Mouse (Mus musculus): ENCODE data around the gene Oser1. TPM values are rescaled to one million over a fixed set of nuclear protein-coding genes. Genes with fewer than 3 reads are reported as not detected.
A peak's percentile ranks its signal among the peaks of the same experiment; 100 is the strongest.

The Oser1 gene
- total RNA-seq (2014; rRNA removed): 25.2 and 26.6 TPM in 2 replicates
- 52.4 and 57.3 TPM in 2 replicates for polyA plus RNA-seq (2015; fragmentation: Nextera tagmentation; extraction: Ambion mirVana)

DNA sequence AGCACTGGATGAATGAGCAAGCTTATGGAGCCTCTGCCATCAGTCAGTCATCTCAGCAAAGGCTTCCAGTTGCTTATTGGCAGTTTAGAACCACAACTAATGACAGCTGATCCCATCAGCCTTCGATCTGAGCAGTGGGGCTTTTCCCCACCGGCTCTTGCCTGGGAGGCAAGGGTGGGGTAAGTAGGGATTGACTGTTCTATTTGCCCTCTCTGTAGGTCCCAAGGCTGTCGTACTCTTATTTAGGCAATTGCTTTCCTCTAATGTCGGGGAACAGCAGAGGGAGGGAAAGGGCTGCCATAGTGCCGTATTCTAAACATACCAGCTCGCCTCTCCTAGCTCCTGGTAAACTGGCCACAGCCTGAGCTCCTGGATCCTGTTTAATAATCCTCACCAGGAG lies at the start of gene Oser1:
Oser1 (minus strand) TSS at position 101 of the 400 bp plus-strand sequence.
- no peaks in the 10 kb centered on the region for H3K9me3 ChIP-seq (ENCODE audit: low read length)
- H3K9ac ChIP-seq: no peak within 1 kb of the TSS
- 0 out of 2 replicates have a peak, but pooled peaks cover 4% of the 10 kb centered on the region for H3K36me3 ChIP-seq (ENCODE audit: insufficient read depth)
- H3K4me3 ChIP-seq (ENCODE audit: low read depth, low read length): no peak within 1 kb of the TSS
- TF ChIP-seq CTCF (IDR thresholded peaks at IDR 0.05; ENCODE audit: low read depth): no peak
- no peaks in the 10 kb centered on the region for H3K27me3 ChIP-seq (ENCODE audit: insufficient read depth, low read length)
- H3K27ac ChIP-seq (ENCODE audit: low read depth, low read length): no peak within 1 kb of the TSS
- no peak for ATAC-seq
- 86% methylated on average over 6 of the region's 6 CpGs for WGBS
- H3K4me1 ChIP-seq (ENCODE audit: insufficient read depth): peaks cover 10% of the 10 kb centered on the region
- no peak for DNase-seq
- H3K4me2 ChIP-seq (ENCODE audit: low read depth): no peak within 1 kb of the TSS

GRCm38 (mm10) chr2:163472466-163472851 lies 48.0 kb upstream of the Oser1 start, which contains the start of gene Fitm2:
TSS of gene Fitm2 (minus strand) at chr2:163472629.
- peak within 1 kb of the TSS; percentile 81 for H3K9ac ChIP-seq
- H3K9me3 ChIP-seq (ENCODE audit: low read length): no peaks in the 10 kb centered on the region
- no peaks in the 10 kb centered on the region for H3K27me3 ChIP-seq (ENCODE audit: insufficient read depth, low read length)
- H3K4me1 ChIP-seq (ENCODE audit: insufficient read depth): peaks cover 5% of the 10 kb centered on the region; the same call in 1 of the 2 replicates
- H3K4me2 ChIP-seq (ENCODE audit: low read depth): peak within 1 kb of the TSS; percentile 77
- peak within 1 kb of the TSS; percentile 71 for H3K27ac ChIP-seq (ENCODE audit: low read depth, low read length)
- H3K36me3 ChIP-seq (ENCODE audit: insufficient read depth): peaks cover 21% of the 10 kb centered on the region
- peak; percentile 100 for TF ChIP-seq CTCF (IDR thresholded peaks at IDR 0.05; ENCODE audit: low read depth)
- under 1% methylated on average over 30 of the region's 30 CpGs for WGBS
- ATAC-seq (peak; percentile 95), DNase-seq (peak; percentile 98)
- H3K4me3 ChIP-seq (ENCODE audit: low read depth, low read length): peak within 1 kb of the TSS; percentile 91

DNA sequence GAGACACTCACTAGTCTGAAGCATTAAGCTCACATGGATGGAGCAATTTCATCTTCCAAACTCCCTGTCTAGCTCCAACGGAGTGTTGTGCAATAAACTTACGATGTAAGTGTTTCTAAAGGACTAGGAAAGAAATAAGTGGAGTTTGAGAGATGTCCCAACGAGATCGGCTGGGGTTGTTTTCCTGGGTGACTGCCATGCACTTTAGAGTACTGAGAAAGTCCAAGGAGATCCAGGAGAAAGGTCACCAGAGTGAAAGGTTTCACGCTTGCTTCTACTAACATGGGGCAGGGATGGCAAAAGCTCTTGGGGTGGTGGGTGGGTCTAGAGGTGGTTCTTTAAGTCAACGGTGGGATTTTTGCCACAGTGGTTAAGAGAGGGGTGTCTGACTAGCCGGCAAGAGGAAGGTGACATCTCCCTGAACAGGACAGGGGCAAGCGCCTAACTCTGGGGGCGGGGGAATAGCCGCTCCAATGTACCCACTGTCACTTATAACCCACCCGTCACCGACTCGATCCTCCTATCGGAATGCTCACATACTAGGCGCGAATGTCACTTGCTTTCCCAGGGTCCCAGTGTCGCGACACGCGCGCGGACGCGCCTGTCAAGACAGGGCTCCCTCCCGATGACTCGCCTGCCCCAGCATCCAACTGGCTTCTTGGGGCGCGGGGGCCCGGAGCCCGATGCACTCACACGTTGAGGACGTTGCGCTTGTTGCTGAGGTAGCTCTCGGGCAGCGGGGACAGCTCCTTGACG lies 47.4 kb upstream of the Oser1 start:
- DNase-seq: no peak
- Histone ChIP-seq H3K27me3 (ENCODE audit: insufficient read depth, low read length) (no peaks in the 10 kb centered on the region), H3K27ac (ENCODE audit: low read depth, low read length) (peak overlapping the region; percentile 71), H3K36me3 (ENCODE audit: insufficient read depth) (peaks cover 24% of the 10 kb centered on the region), H3K4me3 (ENCODE audit: low read depth, low read length) (peak overlapping the region; percentile 91), H3K4me2 (ENCODE audit: low read depth) (peak overlapping the region; percentile 77), H3K9ac (peak overlapping the region; percentile 81), H3K4me1 (ENCODE audit: insufficient read depth) (peaks cover 5% of the 10 kb centered on the region; the same call in 1 of the 2 replicates), H3K9me3 (ENCODE audit: low read length) (no peaks in the 10 kb centered on the region)
- TF ChIP-seq CTCF (IDR thresholded peaks at IDR 0.05; ENCODE audit: low read depth): no peak
- 5% methylated on average over 36 of the region's 36 CpGs for WGBS
- ATAC-seq: peak; percentile 84

DNA sequence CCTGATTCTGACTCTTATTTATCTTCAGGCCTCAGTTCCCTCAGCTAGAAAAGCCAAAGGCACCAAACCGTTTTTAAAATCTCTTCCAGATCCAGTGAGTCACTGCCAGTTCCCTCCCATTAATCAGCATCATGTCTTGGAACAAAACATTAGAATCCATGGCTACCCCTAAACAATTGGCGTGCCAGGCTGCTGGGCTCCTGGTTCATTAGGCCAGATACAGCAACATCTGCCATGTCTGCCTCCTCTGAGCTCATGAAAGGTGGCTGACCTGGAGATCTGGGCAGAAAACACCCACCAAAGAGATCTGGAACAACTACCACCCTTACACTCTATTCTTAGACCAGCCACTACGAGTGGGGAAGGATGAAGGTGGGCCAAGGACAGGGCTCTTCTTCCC lies 46.6 kb upstream of the Oser1 start:
- H3K36me3 ChIP-seq (ENCODE audit: insufficient read depth): peaks cover 28% of the 10 kb centered on the region
- no peak for ATAC-seq
- no peak for DNase-seq
- no peak overlapping the region for H3K4me3 ChIP-seq (ENCODE audit: low read depth, low read length)
- no peak overlapping the region for H3K27ac ChIP-seq (ENCODE audit: low read depth, low read length)
- H3K27me3 ChIP-seq (ENCODE audit: insufficient read depth, low read length): no peaks in the 10 kb centered on the region
- H3K4me1 ChIP-seq (ENCODE audit: insufficient read depth): peaks cover 5% of the 10 kb centered on the region; the same call in 1 of the 2 replicates
- H3K9me3 ChIP-seq (ENCODE audit: low read length): no peaks in the 10 kb centered on the region
- no peak overlapping the region for H3K9ac ChIP-seq
- TF ChIP-seq CTCF (IDR thresholded peaks at IDR 0.05; ENCODE audit: low read depth): no peak
- 56% methylated on average over 3 of the region's 3 CpGs for WGBS
- H3K4me2 ChIP-seq (ENCODE audit: low read depth): peak overlapping the region; percentile 77

- Histone ChIP-seq H3K27ac (ENCODE audit: low read depth, low read length) (no peak overlapping the region), H3K36me3 (ENCODE audit: insufficient read depth) (peaks cover 28% of the 10 kb centered on the region), H3K27me3 (ENCODE audit: insufficient read depth, low read length) (no peaks in the 10 kb centered on the region), H3K4me1 (ENCODE audit: insufficient read depth) (peaks cover 5% of the 10 kb centered on the region; the same call in 1 of the 2 replicates), H3K4me2 (ENCODE audit: low read depth) (no peak overlapping the region), H3K9me3 (ENCODE audit: low read length) (no peaks in the 10 kb centered on the region), H3K9ac (no peak overlapping the region), H3K4me3 (ENCODE audit: low read depth, low read length) (no peak overlapping the region)
- ATAC-seq (no peak), DNase-seq (no peak)
- TF ChIP-seq CTCF (IDR thresholded peaks at IDR 0.05; ENCODE audit: low read depth): no peak
- WGBS: 96% methylated on average over 15 of the region's 15 CpGs
These were observed 45.2 kb upstream of the Oser1 start for GRCm38 (mm10) chr2:163469711-163470110.

GRCm38 (mm10) chr2:163468866-163469265 lies 44.4 kb upstream of the Oser1 start:
- Histone ChIP-seq H3K9ac (no peak overlapping the region), H3K27ac (ENCODE audit: low read depth, low read length) (no peak overlapping the region), H3K4me1 (ENCODE audit: insufficient read depth) (peaks cover 5% of the 10 kb centered on the region; the same call in 1 of the 2 replicates), H3K4me2 (ENCODE audit: low read depth) (no peak overlapping the region), H3K27me3 (ENCODE audit: insufficient read depth, low read length) (no peaks in the 10 kb centered on the region), H3K4me3 (ENCODE audit: low read depth, low read length) (no peak overlapping the region), H3K9me3 (ENCODE audit: low read length) (no peaks in the 10 kb centered on the region), H3K36me3 (ENCODE audit: insufficient read depth) (peaks cover 28% of the 10 kb centered on the region)
- no peak for DNase-seq
- no peak for TF ChIP-seq CTCF (IDR thresholded peaks at IDR 0.05; ENCODE audit: low read depth)
- ATAC-seq: no peak
- 96% methylated on average over 6 of the region's 6 CpGs for WGBS

DNA sequence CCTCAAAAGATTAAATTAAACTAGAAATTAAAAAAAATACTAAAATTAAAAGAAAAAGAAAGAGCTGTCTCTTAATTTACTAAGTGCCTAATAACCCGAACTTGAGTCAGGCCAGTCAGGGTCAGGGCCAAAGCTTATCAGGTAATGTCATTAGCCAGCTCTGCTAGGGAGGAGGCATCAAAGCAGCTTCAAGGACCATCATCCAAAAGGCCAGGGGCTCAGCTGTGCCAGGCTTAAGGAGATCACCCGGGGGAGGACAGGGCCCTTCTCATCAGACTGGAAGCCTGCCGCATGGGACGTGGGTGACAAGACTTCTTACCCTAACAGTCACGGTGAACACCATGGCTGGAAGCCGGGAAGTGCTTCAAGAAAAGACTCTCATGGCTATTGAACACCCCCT lies 43.1 kb upstream of the Oser1 start:
- no peaks in the 10 kb centered on the region for H3K9me3 ChIP-seq (ENCODE audit: low read length)
- H3K27ac ChIP-seq (ENCODE audit: low read depth, low read length): no peak overlapping the region
- H3K27me3 ChIP-seq (ENCODE audit: insufficient read depth, low read length): no peaks in the 10 kb centered on the region
- TF ChIP-seq CTCF (IDR thresholded peaks at IDR 0.05; ENCODE audit: low read depth): no peak
- peaks cover 5% of the 10 kb centered on the region; the same call in 1 of the 2 replicates for H3K4me1 ChIP-seq (ENCODE audit: insufficient read depth)
- no peak for ATAC-seq
- H3K4me2 ChIP-seq (ENCODE audit: low read depth): no peak overlapping the region
- H3K9ac ChIP-seq: no peak overlapping the region
- WGBS: 93% methylated on average over 6 of the region's 6 CpGs
- no peak overlapping the region for H3K4me3 ChIP-seq (ENCODE audit: low read depth, low read length)
- no peak for DNase-seq
- H3K36me3 ChIP-seq (ENCODE audit: insufficient read depth): peaks cover 28% of the 10 kb centered on the region
